Mouse (Mus musculus) cerebellum, adult 11-12 months (tissue): ENCODE measurements around the gene Notch1.

Experiments
- DNase-seq: peaks from one replicate; pipeline ENCODE4 v3.0.0; 2022

The Notch1 gene

GRCm38 (mm10) chr2:26500027-26500598 lies 16.4 kb downstream of the Notch1 start:
- peak; percentile 22 for DNase-seq

GRCm38 (mm10) chr2:26498694-26499093 lies 17.8 kb downstream of the Notch1 start:
- no peak for DNase-seq

- DNase-seq: no peak
Observed at GRCm38 (mm10) chr2:26497861-26498533, 18.5 kb downstream of the Notch1 start.

DNA sequence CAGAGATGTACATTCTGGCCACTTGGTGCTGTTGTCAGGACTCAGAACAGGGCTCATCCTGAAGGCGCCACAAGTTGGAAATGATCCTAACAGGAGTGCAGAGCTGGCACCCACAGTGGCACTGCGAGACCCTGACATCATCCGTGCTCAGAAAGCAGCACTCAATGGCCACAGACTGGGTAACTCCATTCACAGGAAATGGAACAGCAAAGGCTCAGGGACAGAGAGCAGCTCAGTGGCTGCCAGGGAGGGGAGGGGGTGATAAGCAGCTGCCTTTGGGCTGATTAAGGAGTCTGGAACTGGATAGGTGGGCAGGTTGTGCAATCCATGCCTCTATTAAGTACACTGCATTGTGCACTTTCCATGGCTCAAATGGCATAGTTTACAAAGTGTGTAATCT lies 20.0 kb downstream of the Notch1 start:
- DNase-seq: no peak

DNA sequence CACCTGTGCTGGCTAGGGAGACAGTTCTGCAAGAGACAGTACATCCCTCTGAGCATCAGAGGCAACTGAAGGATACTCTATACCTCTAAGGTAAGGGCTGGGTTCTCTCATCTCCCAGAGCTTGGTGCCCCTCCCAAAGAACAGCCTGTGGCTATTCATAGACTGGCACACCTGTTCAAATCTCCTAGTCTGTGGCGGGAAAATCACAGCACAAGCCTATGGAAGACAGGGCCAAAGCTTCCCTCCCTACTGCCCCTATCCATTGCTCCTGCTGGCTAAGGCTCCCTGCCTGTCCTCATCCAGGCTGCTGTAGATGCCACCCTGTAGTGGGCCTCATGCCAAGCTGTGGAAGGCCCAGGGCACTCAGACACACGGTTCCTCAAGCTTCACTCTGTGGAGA lies 20.8 kb downstream of the Notch1 start:
- no peak for DNase-seq

GRCm38 (mm10) chr2:26494991-26495390 lies 21.5 kb downstream of the Notch1 start:
- no peak for DNase-seq

GRCm38 (mm10) chr2:26494396-26494795 lies 22.1 kb downstream of the Notch1 start:
- no peak for DNase-seq

- DNase-seq: no peak
Observed at GRCm38 (mm10) chr2:26493021-26493781, 23.3 kb downstream of the Notch1 start.

GRCm38 (mm10) chr2:26490760-26491301 lies 25.6 kb downstream of the Notch1 start:
- DNase-seq: no peak

- no peak for DNase-seq
Observed at GRCm38 (mm10) chr2:26488535-26489135, 27.8 kb downstream of the Notch1 start.

GRCm38 (mm10) chr2:26487322-26488021 lies 29.0 kb downstream of the Notch1 start:
- peak; percentile 55 for DNase-seq

DNA sequence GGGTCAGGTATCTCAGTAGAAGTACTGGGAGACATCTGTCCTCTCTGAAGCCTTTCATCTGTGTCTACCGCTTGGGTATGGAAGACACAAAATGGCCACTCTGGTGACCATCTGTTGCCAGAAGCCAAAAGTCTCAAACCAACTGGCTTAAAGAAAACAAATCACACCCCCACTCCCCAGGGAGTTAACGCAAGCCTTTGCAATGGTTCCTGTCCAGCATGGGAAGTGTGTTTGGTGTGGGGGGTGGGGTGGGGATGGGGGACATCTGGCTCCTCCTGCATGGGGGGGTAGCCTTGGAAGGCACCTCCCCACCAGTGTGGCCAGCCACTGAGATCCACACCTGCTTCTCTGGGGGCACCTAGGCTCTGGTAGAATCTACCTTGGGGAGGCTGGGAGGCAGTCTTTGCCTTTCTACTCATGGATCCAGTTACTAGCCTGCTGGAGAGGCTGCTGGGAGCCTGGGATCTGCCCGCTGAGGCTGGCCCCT lies 29.6 kb downstream of the Notch1 start:
- DNase-seq: no peak

- no peak for DNase-seq
Observed at GRCm38 (mm10) chr2:26486264-26486810, 30.1 kb downstream of the Notch1 start.

- DNase-seq: no peak
Observed at GRCm38 (mm10) chr2:26485710-26486109, 30.8 kb downstream of the Notch1 start.

DNA sequence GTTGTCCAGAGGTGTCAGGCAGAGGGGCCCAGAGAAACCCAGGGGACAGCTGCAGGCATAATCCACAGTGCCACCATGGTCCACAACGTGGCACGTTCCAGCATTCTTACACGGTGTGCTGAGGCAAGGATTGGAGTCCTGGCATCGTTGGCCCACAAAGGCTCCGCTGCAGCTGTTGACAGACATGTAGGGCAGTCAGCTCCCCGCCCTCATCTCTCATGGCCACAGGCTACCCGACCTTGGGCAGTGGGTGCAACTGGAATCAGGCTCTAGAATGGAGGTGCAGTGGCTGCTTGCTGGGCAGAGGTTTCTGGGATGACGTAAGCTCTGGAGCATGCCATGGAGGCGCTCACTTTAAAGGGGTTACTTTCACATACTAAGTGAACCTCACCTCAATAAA lies 31.2 kb downstream of the Notch1 start:
- no peak for DNase-seq

DNA sequence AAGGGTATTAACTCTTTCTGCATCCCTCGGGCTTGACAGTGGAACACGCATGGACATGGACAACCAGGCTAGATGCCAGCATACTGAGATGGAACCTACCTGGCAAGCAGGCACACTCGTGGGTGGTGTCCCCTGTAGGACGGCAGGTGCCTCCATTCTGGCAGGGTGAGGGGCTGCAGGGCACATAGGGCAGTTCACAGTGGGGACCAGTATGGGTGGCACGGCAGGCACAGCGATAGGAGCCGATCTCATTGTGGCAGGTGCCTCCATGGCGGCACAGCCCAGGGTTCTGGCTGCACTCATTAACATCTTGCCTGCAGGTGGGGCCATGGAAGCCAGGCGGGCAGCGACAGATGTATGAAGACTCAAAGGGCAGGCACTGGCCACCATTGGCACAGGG lies 32.3 kb downstream of the Notch1 start:
- DNase-seq: no peak

DNA sequence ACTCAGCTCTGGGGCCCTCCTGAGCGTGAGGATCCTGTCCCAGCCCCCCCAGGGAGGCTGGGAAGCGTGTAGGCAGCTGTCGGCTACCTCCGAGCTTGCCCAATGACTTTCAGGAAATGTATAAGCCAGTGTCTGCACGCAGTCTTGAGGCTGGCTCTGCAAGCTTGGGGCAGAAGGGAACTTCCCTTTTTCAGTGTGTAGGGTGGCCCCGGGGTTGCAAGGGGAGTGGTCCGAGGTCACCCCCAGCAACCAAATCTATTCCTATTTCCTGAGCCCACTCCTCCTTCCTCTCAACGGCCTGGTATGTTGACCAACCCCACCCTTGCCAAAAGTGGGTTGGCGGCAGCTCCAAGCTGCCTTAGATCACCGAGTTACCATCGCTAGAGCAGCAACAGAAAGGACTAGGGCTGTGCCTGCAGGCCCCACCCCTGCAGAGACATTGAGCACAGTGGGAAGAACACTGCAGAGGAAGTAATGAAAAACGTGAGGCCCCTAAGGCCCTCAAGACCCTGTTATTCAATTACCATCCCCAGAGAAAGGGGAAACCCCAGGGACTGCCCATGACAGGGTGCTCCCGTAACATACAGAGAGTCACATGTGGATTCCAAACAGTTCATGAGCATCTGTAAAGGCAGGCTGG lies 33.1 kb downstream of the Notch1 start:
- no peak for DNase-seq

DNA sequence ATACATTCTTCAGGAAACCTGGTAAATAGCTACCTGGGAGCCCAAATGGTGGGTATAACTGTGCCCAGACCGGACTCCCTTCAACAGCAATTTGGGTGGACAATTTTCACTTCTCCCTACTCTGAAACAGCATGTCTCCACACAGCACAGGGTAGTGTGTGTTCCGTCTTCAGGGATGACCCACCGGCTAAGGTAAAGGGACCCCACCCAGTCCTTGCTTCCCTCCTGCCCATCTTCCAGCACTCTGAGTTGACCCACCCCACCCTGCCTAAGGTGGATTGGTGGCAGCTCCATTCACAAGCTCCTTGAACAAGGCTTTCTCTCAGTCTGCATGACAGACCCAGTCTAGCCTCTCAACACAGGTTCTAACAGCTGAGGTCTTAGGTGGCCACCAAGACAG lies 33.6 kb downstream of the Notch1 start:
- DNase-seq: no peak

GRCm38 (mm10) chr2:26481724-26482495 lies 34.6 kb downstream of the Notch1 start:
- DNase-seq: no peak

DNA sequence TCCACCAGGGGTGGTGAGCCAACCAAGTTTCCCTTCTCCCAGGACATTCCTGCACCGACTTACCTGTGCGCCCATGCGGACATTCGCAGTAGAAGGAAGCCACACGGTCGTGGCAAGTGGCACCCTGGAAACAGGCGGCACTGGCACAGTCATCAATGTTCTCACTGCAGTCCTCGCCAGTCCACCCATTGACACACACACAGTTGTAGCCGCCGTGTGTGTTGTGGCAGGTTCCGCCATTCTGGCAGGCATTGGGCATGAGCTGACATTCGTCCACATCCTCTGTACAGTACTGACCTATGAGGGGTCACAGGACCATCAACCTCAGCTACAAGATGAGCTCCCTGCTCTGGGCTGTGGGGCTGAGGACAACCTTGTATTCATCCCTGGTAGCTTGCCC lies 35.6 kb downstream of the Notch1 start:
- no peak for DNase-seq

- no peak for DNase-seq
Observed at GRCm38 (mm10) chr2:26478685-26479205, 37.7 kb downstream of the Notch1 start.
